ENCODE assay signal across 9 mouse cellular contexts in the genomic region with DNA sequence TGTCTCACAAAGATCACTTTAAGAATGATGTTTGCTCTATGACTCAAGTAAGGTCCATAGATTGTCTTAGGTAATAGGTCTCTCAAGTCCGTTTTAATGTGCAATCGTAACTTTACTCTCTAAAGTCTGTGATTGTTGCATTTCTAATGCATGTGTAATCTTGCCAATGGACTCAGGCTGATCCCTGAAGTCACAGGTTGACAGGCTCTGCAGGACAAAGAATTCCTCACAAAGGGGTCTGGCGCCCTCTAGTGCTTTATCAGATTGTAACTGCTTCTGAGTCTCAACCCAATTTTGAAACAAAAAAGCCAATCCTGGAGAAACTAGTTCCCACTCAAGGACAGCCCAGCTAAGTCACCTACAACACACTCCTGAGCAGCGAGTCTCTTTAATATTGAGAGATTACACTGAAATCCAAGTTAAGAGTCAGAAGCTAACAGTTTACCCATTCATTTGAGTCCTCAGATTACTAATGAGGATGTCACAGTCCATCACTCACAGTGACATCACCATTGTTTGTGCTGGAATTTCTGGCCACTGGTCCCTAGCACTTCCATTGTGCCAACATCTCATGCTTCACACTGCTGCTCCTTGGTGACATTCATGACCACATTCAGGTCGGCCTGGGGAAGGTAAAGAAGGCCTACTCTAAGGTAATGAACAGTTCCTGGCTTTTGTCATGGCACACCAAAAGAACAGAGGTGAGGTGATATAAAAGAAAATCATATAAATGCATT. TPM values are rescaled to one million over a fixed set of nuclear protein-coding genes. Genes with fewer than 3 reads are reported as not detected.
A peak's percentile ranks its signal among the peaks of the same experiment; 100 is the strongest.
DNase-seq lines count a peak whose midpoint lies in the region; ATAC-seq and TF ChIP-seq lines count a peak whose summit lies in the region.
"Had no signal": no experiment of that assay in that cellular context is flagged by ENCODE, and none has a peak within 500 bp of the region (broad histone marks: within the 10 kb centered on the region; RNA-seq: fewer than 3 reads in every experiment).

No protein-coding gene starts in this region.

- no peaks in the 10 kb centered on the region for H3K36me3 ChIP-seq in CH12.LX (replicated peaks in 1 of 2; ENCODE audit: control insufficient read depth in 1 of 2, insufficient read depth in 1 of 2, low read length in 1 of 2)
- no peaks in the 10 kb centered on the region for H3K36me3 ChIP-seq in kidney, embryonic 16.5 days (ENCODE audit: insufficient read depth, low read length)
- no peaks in the 10 kb centered on the region for H3K36me3 ChIP-seq in liver, postnatal 0 days (replicated peaks; ENCODE audit: insufficient read depth, low read length)
- no peaks in the 10 kb centered on the region for H3K36me3 ChIP-seq in neural tube, embryonic 14.5 days (ENCODE audit: control insufficient read depth, insufficient read depth, low read length)
- H3K36me3 ChIP-seq: heart, embryonic 15.5 days had no signal

- no peaks in the 10 kb centered on the region for H3K9me3 ChIP-seq in CH12.LX (replicated peaks; ENCODE audit: low read length)
- H3K9me3 ChIP-seq in kidney, embryonic 16.5 days (ENCODE audit: low read length), result no peaks in the 10 kb centered on the region
- H3K9me3 ChIP-seq in liver, postnatal 0 days (ENCODE audit: low read length), result no peaks in the 10 kb centered on the region
- H3K9me3 ChIP-seq in neural tube, embryonic 14.5 days (ENCODE audit: control insufficient read depth, low read length), result no peaks in the 10 kb centered on the region
- H3K9me3 ChIP-seq: heart, embryonic 15.5 days had no signal

- TF ChIP-seq CTCF in CH12.LX (conservative IDR thresholded peaks at IDR 0.05 in 1 of 2, IDR thresholded peaks at IDR 0.05 in 1 of 2; ENCODE audit: low read depth in 2 of 2, low read length in 2 of 2), result peak; percentile 75 to 90
- peak; percentile 87 for TF ChIP-seq CTCF in liver, postnatal 0 days (IDR thresholded peaks at IDR 0.05; ENCODE audit: low read depth)

- H3K4me3 ChIP-seq in CH12.LX (replicated peaks in 1 of 3; ENCODE audit: low read depth in 2 of 3, low read length in 2 of 3, poor library complexity in 1 of 3), result peak overlapping the region in 1 of 3 experiments; percentile 29
- H3K4me3 ChIP-seq in kidney, embryonic 16.5 days (ENCODE audit: low read length), result no peak overlapping the region
- H3K4me3 ChIP-seq in liver, postnatal 0 days (ENCODE audit: low read depth, low read length), result no peak overlapping the region
- no peak overlapping the region for H3K4me3 ChIP-seq in neural tube, embryonic 14.5 days (ENCODE audit: low read depth, low read length)
- H3K4me3 ChIP-seq: heart, embryonic 15.5 days had no signal

- 0 out of 2 replicates have a peak overlapping the region, but pooled peaks have one; percentile 36 for H3K4me2 ChIP-seq in CH12.LX (ENCODE audit: insufficient read depth, low read depth, poor library complexity, severe bottlenecking)
- H3K4me2 ChIP-seq in kidney, embryonic 16.5 days (replicated peaks; ENCODE audit: low read depth, low read length), result no peak overlapping the region
- no peak overlapping the region for H3K4me2 ChIP-seq in liver, postnatal 0 days (ENCODE audit: low read depth, low read length)
- H3K4me2 ChIP-seq in neural tube, embryonic 14.5 days (ENCODE audit: low read depth, low read length), result no peak overlapping the region
- H3K4me2 ChIP-seq: heart, embryonic 15.5 days had no signal

- peaks cover 0 to 2% of the 10 kb centered on the region in 2 experiments; a peak in 1 of 4 replicates for H3K4me1 ChIP-seq in CH12.LX (ENCODE audit: control insufficient read depth in 1 of 2, insufficient read depth in 2 of 2)
- H3K4me1 ChIP-seq in kidney, embryonic 16.5 days (ENCODE audit: insufficient read depth, low read length), result peaks cover 23% of the 10 kb centered on the region
- no peaks in the 10 kb centered on the region for H3K4me1 ChIP-seq in liver, postnatal 0 days (ENCODE audit: insufficient read depth)
- H3K4me1 ChIP-seq in neural tube, embryonic 14.5 days (ENCODE audit: control insufficient read depth, insufficient read depth, low read length), result no peaks in the 10 kb centered on the region

- no peaks in the 10 kb centered on the region for H3K79me2 ChIP-seq in CH12.LX (replicated peaks; ENCODE audit: control insufficient read depth, extremely low read depth, insufficient read depth, poor library complexity, severe bottlenecking)

- no peak overlapping the region for H3K9ac ChIP-seq in CH12.LX (ENCODE audit: insufficient read depth, low read depth)
- no peak overlapping the region for H3K9ac ChIP-seq in kidney, embryonic 16.5 days (replicated peaks; ENCODE audit: low read length)
- no peak overlapping the region for H3K9ac ChIP-seq in liver, postnatal 0 days (replicated peaks)
- no peak overlapping the region for H3K9ac ChIP-seq in neural tube, embryonic 14.5 days (replicated peaks; ENCODE audit: low read depth, low read length)
- H3K9ac ChIP-seq: heart, embryonic 15.5 days had no signal

- DNase-seq in CH12.LX (ENCODE audit: extremely low read depth), result peak; percentile 76
- DNase-seq in adrenal gland, postnatal 10 days, result peak; percentile 84
- DNase-seq in embryo, embryonic 9.5 days (ENCODE audit: extremely low spot score), result peak; percentile 83
- peak; percentile 68 for DNase-seq in heart, adult 8-10 months (ENCODE audit: low spot score)
- peak; percentile 63 for DNase-seq in liver, postnatal 0 days
- peak; percentile 61 for DNase-seq in thymus, postnatal 14 days

- 0 out of 2 replicates have a peak, but pooled peaks have one; percentile 58 for ATAC-seq in kidney, embryonic 16.5 days (ENCODE audit: low FRiP score, low TSS enrichment)
- ATAC-seq in liver, postnatal 0 days, result peak; percentile 38; the same call in 1 of the 2 replicates
- peak; percentile 85 for ATAC-seq in neural tube, embryonic 14.5 days (ENCODE audit: low read depth)

- TF ChIP-seq RAD21 in CH12.LX (IDR thresholded peaks at IDR 0.05; ENCODE audit: low read depth, low read length), result peak; percentile 94

- no peaks in the 10 kb centered on the region for H3K27me3 ChIP-seq in CH12.LX (replicated peaks)
- H3K27me3 ChIP-seq in kidney, embryonic 16.5 days (ENCODE audit: insufficient read depth, low read length), result no peaks in the 10 kb centered on the region
- H3K27me3 ChIP-seq in liver, postnatal 0 days (ENCODE audit: insufficient read depth, low read length), result no peaks in the 10 kb centered on the region
- H3K27me3 ChIP-seq in neural tube, embryonic 14.5 days (ENCODE audit: control insufficient read depth, insufficient read depth, low read length), result no peaks in the 10 kb centered on the region
- H3K27me3 ChIP-seq: heart, embryonic 15.5 days had no signal

- in situ Hi-C loops in CH12.LX (cut with MboI; ENCODE audit: low pct_ligation_motif_present, low pct_unique_long_range_greater_than_20kb, low sequenced_read_pairs), result loop anchor here (25.0 kb wide), 1 partner anchor 378 kb away; no protein-coding TSS in a partner anchor

- no peak overlapping the region for H3K27ac ChIP-seq in CH12.LX (ENCODE audit: insufficient read depth, low read depth)
- H3K27ac ChIP-seq in kidney, embryonic 16.5 days (ENCODE audit: low read length), result no peak overlapping the region
- H3K27ac ChIP-seq in liver, postnatal 0 days (ENCODE audit: low read depth), result no peak overlapping the region
- H3K27ac ChIP-seq in neural tube, embryonic 14.5 days (ENCODE audit: low read depth, low read length), result no peak overlapping the region
- H3K27ac ChIP-seq: heart, embryonic 15.5 days had no signal

- no peak for TF ChIP-seq POLR2A in CH12.LX (IDR thresholded peaks at IDR 0.05; ENCODE audit: low read depth, low read length)

- 13% methylated on average over 5 of the region's 5 CpGs for WGBS in kidney, embryonic 16.5 days
- 17% methylated on average over 5 of the region's 5 CpGs for WGBS in liver, postnatal 0 days (ENCODE audit: insufficient replicate concordance)
- WGBS in neural tube, embryonic 14.5 days, result 6% methylated on average over 5 of the region's 5 CpGs

- dilution Hi-C loops in CH12.LX (cut with MboI; ENCODE audit: extremely low pct_ligation_motif_present, extremely low pct_unique_long_range_greater_than_20kb, low sequenced_read_pairs), result no loop called here

- no peak for TF ChIP-seq EP300 in CH12.LX (IDR thresholded peaks at IDR 0.05; ENCODE audit: low read length)
- TF ChIP-seq EP300 in liver, postnatal 0 days (IDR thresholded peaks at IDR 0.05; ENCODE audit: low read depth), result no peak

TF ChIP-seq in CH12.LX, 34 proteins besides CTCF, POLR2A, EP300 and RAD21:
- TF ChIP-seq USF2 (conservative IDR thresholded peaks at IDR 0.05; ENCODE audit: low read depth, low read length), result no peak
- TF ChIP-seq HCFC1 (IDR thresholded peaks at IDR 0.05; ENCODE audit: low read depth, low read length), result no peak
- peak; percentile 39; the same call in 1 of the 2 replicates for TF ChIP-seq ZC3H11A (IDR thresholded peaks at IDR 0.05; ENCODE audit: low read depth, low read length)
- TF ChIP-seq SMC3 (IDR thresholded peaks at IDR 0.05; ENCODE audit: low read depth, low read length), result peak; percentile 72
TF ChIP-seq in CH12.LX: peak in this region for 2.

RNA-seq across cellular contexts. Expression of a gene that starts 19.9 kb away (rescaled TPM):
- total RNA-seq in CH12.LX (2012; rRNA removed) (9.5 and 10.5 TPM in 2 replicates), CH12.LX (2014; rRNA removed) (25.8 and 25.9 TPM in 2 replicates)
- 19.4 and 20.6 TPM in 2 replicates for polyA plus RNA-seq in CH12.LX (2012; ENCODE audit: insufficient read length, low read depth)
- total RNA-seq in adrenal gland, postnatal 10 days (2021), result 10 to 100 TPM; 14.7 to 18.1 TPM
- 1 to 10 TPM; 3.3 to 4.1 (median 3.7) TPM for total RNA-seq in heart, adult 8-10 months (2022)
- 13.6 and 14.9 TPM in 2 replicates for polyA plus RNA-seq in kidney, embryonic 16.5 days (2015; fragmentation: Nextera tagmentation; extraction: Ambion mirVana)
- 11.9 and 12.1 TPM in 2 replicates for polyA plus RNA-seq in liver, postnatal 0 days (2015; fragmentation: Nextera tagmentation; extraction: Ambion mirVana)
- polyA plus RNA-seq in neural tube, embryonic 14.5 days (2014; fragmentation: Nextera tagmentation; extraction: Ambion mirVana), result 4.8 and 5.8 TPM in 2 replicates

RNA-seq across cellular contexts. Expression of a gene that starts 58.2 kb away (rescaled TPM):
- total RNA-seq in CH12.LX (2012; rRNA removed) (37.8 and 42.1 TPM in 2 replicates), CH12.LX (2014; rRNA removed) (60.1 and 75.1 TPM in 2 replicates)
- 51.9 and 81.3 TPM in 2 replicates for polyA plus RNA-seq in CH12.LX (2012; ENCODE audit: insufficient read length, low read depth)
- 10 to 100 TPM; 11.8 to 13.9 TPM for total RNA-seq in adrenal gland, postnatal 10 days (2021)
- total RNA-seq in heart, adult 8-10 months (2022), result 1 to 10 TPM; 4.5 to 8.7 (median 6.3) TPM
- polyA plus RNA-seq in kidney, embryonic 16.5 days (2015; fragmentation: Nextera tagmentation; extraction: Ambion mirVana), result 15.7 and 18.7 TPM in 2 replicates
- 23.0 and 26.7 TPM in 2 replicates for polyA plus RNA-seq in liver, postnatal 0 days (2015; fragmentation: Nextera tagmentation; extraction: Ambion mirVana)
- polyA plus RNA-seq in neural tube, embryonic 14.5 days (2014; fragmentation: Nextera tagmentation; extraction: Ambion mirVana), result 2.7 and 3.9 TPM in 2 replicates
